Mouse (Mus musculus): Measurements from ENCODE around the gene Mmp15.

Mmp15 gene

GRCm38 (mm10) chr8:95352151-95352870 is at the start of gene Mmp15:
Mmp15 (plus strand) TSS chr8:95352268.
- DNase-seq (ENCODE audit: low spot score in 2 of 2) = peak in 1 of 2 experiments; percentile 35

- DNase-seq (ENCODE audit: low spot score in 2 of 2) = no peak
Measured at GRCm38 (mm10) chr8:95302410-95302809, 49.7 kb upstream of the Mmp15 start.

- DNase-seq (ENCODE audit: low spot score in 2 of 2) = no peak
Measured at GRCm38 (mm10) chr8:95305526-95305925, 46.5 kb upstream of the Mmp15 start.

- no peak for DNase-seq (ENCODE audit: low spot score in 2 of 2)
Measured at GRCm38 (mm10) chr8:95306431-95306830, 45.6 kb upstream of the Mmp15 start, which contains the start of gene Cngb1. Cngb1 (minus strand) TSS chr8:95306585.

- no peak for DNase-seq (ENCODE audit: low spot score in 2 of 2)
Measured at GRCm38 (mm10) chr8:95310342-95310970, 41.6 kb upstream of the Mmp15 start, which contains the start of gene Tepp. Tepp (plus strand) TSS chr8:95310566.

GRCm38 (mm10) chr8:95312836-95313235 is 39.2 kb upstream of the Mmp15 start:
- DNase-seq (ENCODE audit: low spot score in 2 of 2) = no peak

GRCm38 (mm10) chr8:95313857-95314256 is 38.2 kb upstream of the Mmp15 start:
- DNase-seq (ENCODE audit: low spot score in 2 of 2) = no peak

GRCm38 (mm10) chr8:95314707-95315106 is 37.4 kb upstream of the Mmp15 start:
- DNase-seq (ENCODE audit: low spot score in 2 of 2) = no peak

- DNase-seq (ENCODE audit: low spot score in 2 of 2) = no peak
Measured at GRCm38 (mm10) chr8:95315350-95315749, 36.7 kb upstream of the Mmp15 start.

GRCm38 (mm10) chr8:95320224-95321139 is 31.6 kb upstream of the Mmp15 start:
- DNase-seq (ENCODE audit: low spot score in 2 of 2) = no peak

- no peak for DNase-seq (ENCODE audit: low spot score in 2 of 2)
Measured at GRCm38 (mm10) chr8:95323201-95323600, 28.9 kb upstream of the Mmp15 start.

- DNase-seq (ENCODE audit: low spot score in 2 of 2) = no peak
Measured at GRCm38 (mm10) chr8:95324646-95325045, 27.4 kb upstream of the Mmp15 start.

- no peak for DNase-seq (ENCODE audit: low spot score in 2 of 2)
Measured at GRCm38 (mm10) chr8:95326822-95327221, 25.2 kb upstream of the Mmp15 start.

GRCm38 (mm10) chr8:95327866-95328465 is 24.1 kb upstream of the Mmp15 start:
- no peak for DNase-seq (ENCODE audit: low spot score in 2 of 2)

GRCm38 (mm10) chr8:95330367-95330766 is 21.7 kb upstream of the Mmp15 start:
- DNase-seq (ENCODE audit: low spot score in 2 of 2) = no peak

- DNase-seq (ENCODE audit: low spot score in 2 of 2) = no peak
Measured at GRCm38 (mm10) chr8:95331156-95331719, 20.8 kb upstream of the Mmp15 start.

GRCm38 (mm10) chr8:95331720-95332436 is 20.2 kb upstream of the Mmp15 start, which contains the start of the genes Zfp319 and Usb1:
Zfp319 (minus strand) TSS chr8:95331950.
Usb1 (plus strand) TSS chr8:95332284.
- DNase-seq (ENCODE audit: low spot score in 2 of 2) = peak; percentile 83 to 91

GRCm38 (mm10) chr8:95332437-95333199 is 19.4 kb upstream of the Mmp15 start:
- DNase-seq (ENCODE audit: low spot score in 2 of 2) = no peak

GRCm38 (mm10) chr8:95335706-95336105 is 16.4 kb upstream of the Mmp15 start:
- DNase-seq (ENCODE audit: low spot score in 2 of 2) = no peak

GRCm38 (mm10) chr8:95336363-95336762 is 15.7 kb upstream of the Mmp15 start:
- no peak for DNase-seq (ENCODE audit: low spot score in 2 of 2)

All from left cerebral cortex, adult 9 months (tissue).